Mouse (Mus musculus): ENCODE data around the gene Tex37. TPM values are rescaled to one million over a fixed set of nuclear protein-coding genes. Genes with fewer than 3 reads are reported as not detected.

Tex37 gene
- polyA plus RNA-seq, 1 experiment, result not detected

DNA sequence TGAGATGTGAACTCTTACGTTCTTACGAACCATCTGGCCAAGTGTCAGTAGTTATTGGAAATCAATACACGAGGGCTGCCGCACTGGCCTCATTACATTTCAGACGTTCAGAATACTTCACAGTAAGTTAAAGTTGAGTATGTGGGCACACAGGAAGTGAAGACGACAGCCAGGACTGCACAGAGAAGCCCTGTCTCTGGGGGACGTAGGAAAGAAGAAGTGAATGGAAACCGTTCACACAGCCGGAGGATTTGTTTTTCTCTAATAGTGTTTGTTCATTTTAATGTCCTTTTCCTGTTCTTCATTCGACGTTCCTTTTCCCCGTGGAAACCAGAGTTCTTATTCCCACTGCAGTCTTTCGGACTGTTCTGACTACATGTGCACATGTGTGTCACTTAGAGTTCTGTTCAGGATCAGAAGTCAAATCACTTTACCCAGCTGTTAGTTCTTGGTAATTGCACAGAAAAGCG lies 47.2 kb downstream of the Tex37 start:
- Histone ChIP-seq H3K27ac (ENCODE audit: insufficient read depth, low read depth, low read length) (0 out of 2 replicates have a peak overlapping the region, but pooled peaks have one; percentile 33), H3K4me3 (ENCODE audit: insufficient read depth, low read depth, low read length) (no peak overlapping the region), H3K4me1 (ENCODE audit: control insufficient read depth, insufficient read depth, low read length) (peaks cover 8% of the 10 kb centered on the region; the same call in 1 of the 2 replicates)
- 58% methylated on average over 14 of the region's 14 CpGs for WGBS
- no peak for TF ChIP-seq POLR2A (IDR thresholded peaks at IDR 0.05; ENCODE audit: insufficient read depth, low read depth, low read length)
- TF ChIP-seq CTCF (IDR thresholded peaks at IDR 0.05; ENCODE audit: insufficient read depth, low read depth, low read length), result no peak

DNA sequence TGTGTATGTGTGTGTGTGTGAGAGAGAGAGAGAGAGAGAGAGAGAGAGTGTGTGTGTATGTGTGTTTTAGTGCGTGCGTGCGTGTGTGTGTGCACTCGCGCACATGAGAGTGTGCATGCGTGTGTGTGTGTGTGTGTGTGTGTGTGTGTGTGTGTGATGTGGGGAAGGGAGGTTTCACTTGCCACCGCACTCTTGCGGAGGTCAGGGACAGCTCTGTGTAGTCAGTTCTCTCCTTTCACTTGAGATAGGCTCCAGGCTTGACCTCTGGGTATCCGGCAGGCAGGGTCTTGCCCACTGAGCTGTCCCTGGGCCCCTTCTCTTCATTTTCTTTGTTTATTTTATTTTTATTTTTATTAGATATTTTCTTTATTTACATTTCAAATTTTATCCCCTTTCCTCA lies 51.4 kb downstream of the Tex37 start:
- 94% methylated on average over 9 of the region's 9 CpGs for WGBS
- H3K4me1 ChIP-seq (ENCODE audit: control insufficient read depth, insufficient read depth, low read length), result peaks cover 8% of the 10 kb centered on the region; the same call in 1 of the 2 replicates
- no peak for TF ChIP-seq CTCF (IDR thresholded peaks at IDR 0.05; ENCODE audit: insufficient read depth, low read depth, low read length)
- no peak for TF ChIP-seq POLR2A (IDR thresholded peaks at IDR 0.05; ENCODE audit: insufficient read depth, low read depth, low read length)
- H3K27ac ChIP-seq (ENCODE audit: insufficient read depth, low read depth, low read length), result no peak overlapping the region
- no peak overlapping the region for H3K4me3 ChIP-seq (ENCODE audit: insufficient read depth, low read depth, low read length)

DNA sequence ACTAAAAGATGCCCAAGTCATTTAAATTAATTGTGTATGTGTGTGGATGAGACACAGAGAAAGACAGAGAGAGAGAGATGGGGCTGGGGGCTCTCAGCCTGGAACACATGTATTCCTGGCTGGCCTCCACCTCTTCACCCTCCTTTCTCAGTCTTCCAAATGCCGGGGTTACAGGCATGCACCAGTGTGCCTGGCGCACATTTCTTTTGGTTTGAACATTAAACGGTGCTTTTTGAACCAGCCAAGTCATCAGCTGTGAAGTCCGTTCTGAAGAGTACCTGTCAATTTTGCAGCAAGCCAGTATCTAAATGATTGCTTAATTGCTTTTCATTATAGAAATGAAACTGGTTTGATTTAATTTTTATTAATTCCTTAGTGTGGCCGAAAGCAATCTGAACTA lies 52.0 kb downstream of the Tex37 start:
- no peak overlapping the region for H3K27ac ChIP-seq (ENCODE audit: insufficient read depth, low read depth, low read length)
- no peak overlapping the region for H3K4me3 ChIP-seq (ENCODE audit: insufficient read depth, low read depth, low read length)
- TF ChIP-seq CTCF (IDR thresholded peaks at IDR 0.05; ENCODE audit: insufficient read depth, low read depth, low read length) (no peak), POLR2A (IDR thresholded peaks at IDR 0.05; ENCODE audit: insufficient read depth, low read depth, low read length) (no peak)
- 52% methylated on average over 5 of the region's 5 CpGs for WGBS
- H3K4me1 ChIP-seq (ENCODE audit: control insufficient read depth, insufficient read depth, low read length), result peaks cover 8% of the 10 kb centered on the region; the same call in 1 of the 2 replicates

- TF ChIP-seq POLR2A (IDR thresholded peaks at IDR 0.05; ENCODE audit: insufficient read depth, low read depth, low read length) (no peak), CTCF (IDR thresholded peaks at IDR 0.05; ENCODE audit: insufficient read depth, low read depth, low read length) (no peak)
- H3K4me3 ChIP-seq (ENCODE audit: insufficient read depth, low read depth, low read length), result no peak overlapping the region
- peaks cover 4% of the 10 kb centered on the region; the same call in 1 of the 2 replicates for H3K4me1 ChIP-seq (ENCODE audit: control insufficient read depth, insufficient read depth, low read length)
- WGBS, result 92% methylated on average over 6 of the region's 6 CpGs
- H3K27ac ChIP-seq (ENCODE audit: insufficient read depth, low read depth, low read length), result no peak overlapping the region
These were observed 54.4 kb downstream of the Tex37 start for GRCm38 (mm10) chr6:70864285-70864684.

Other genes with a start within 250 kb of the Tex37 start
- not detected in 2 replicates for gene Rpia, start 126.7 kb downstream of the Tex37 start, polyA plus RNA-seq (2012; ENCODE audit: insufficient read depth, insufficient read length, low replicate concordance, missing spikeins)
- not detected in 2 replicates for gene Eif2ak3, start 74.4 kb downstream of the Tex37 start, polyA plus RNA-seq (2012; ENCODE audit: insufficient read depth, insufficient read length, low replicate concordance, missing spikeins)
- not detected in 2 replicates for gene Foxi3, start 37.6 kb upstream of the Tex37 start, polyA plus RNA-seq (2012; ENCODE audit: insufficient read depth, insufficient read length, low replicate concordance, missing spikeins)
- gene Thnsl2, start 225.5 kb upstream of the Tex37 start, polyA plus RNA-seq (2012; ENCODE audit: insufficient read depth, insufficient read length, low replicate concordance, missing spikeins), result not detected in 2 replicates